Mouse (Mus musculus): Measurements from ENCODE around the gene Fam110c. TPM values are rescaled to one million over a fixed set of nuclear protein-coding genes. Genes with fewer than 3 reads are reported as not detected.

Fam110c gene
- polyA plus RNA-seq, 1 experiment from 2014 or later: 3.1 TPM

- ATAC-seq (replicated peaks; ENCODE audit: insufficient number of reproducible peaks, insufficient read depth, low FRiP score, low read depth): no peak
- no peaks in the 10 kb centered on the region for H3K27me3 ChIP-seq
- WGBS: 15% methylated on average over 8 of the region's 8 CpGs
- H3K4me2 ChIP-seq: no peak overlapping the region
- no peak overlapping the region for H3K27ac ChIP-seq
- no peaks in the 10 kb centered on the region for H3K36me3 ChIP-seq
- H3K9me3 ChIP-seq (replicated peaks): no peaks in the 10 kb centered on the region
- no peak overlapping the region for H3K9ac ChIP-seq
- H3K4me3 ChIP-seq: no peak overlapping the region
- H3K4me1 ChIP-seq (replicated peaks): peaks cover 7% of the 10 kb centered on the region
Measured at GRCm38 (mm10) chr12:31116005-31116466, 42.4 kb downstream of the Fam110c start.

GRCm38 (mm10) chr12:31120535-31120934 is 46.9 kb downstream of the Fam110c start:
- ATAC-seq (replicated peaks; ENCODE audit: insufficient number of reproducible peaks, insufficient read depth, low FRiP score, low read depth): no peak
- Histone ChIP-seq H3K9ac (no peak overlapping the region), H3K4me2 (no peak overlapping the region), H3K27ac (no peak overlapping the region), H3K4me3 (no peak overlapping the region), H3K27me3 (no peaks in the 10 kb centered on the region), H3K36me3 (no peaks in the 10 kb centered on the region), H3K9me3 (replicated peaks) (no peaks in the 10 kb centered on the region), H3K4me1 (replicated peaks) (peaks cover 9% of the 10 kb centered on the region)
- 72% methylated on average over 5 of the region's 5 CpGs for WGBS

GRCm38 (mm10) chr12:31122892-31123622 is 49.4 kb downstream of the Fam110c start:
- ATAC-seq (replicated peaks; ENCODE audit: insufficient number of reproducible peaks, insufficient read depth, low FRiP score, low read depth): no peak
- 69% methylated on average over 6 of the region's 6 CpGs for WGBS
- Histone ChIP-seq H3K27me3 (no peaks in the 10 kb centered on the region), H3K9me3 (replicated peaks) (no peaks in the 10 kb centered on the region), H3K4me2 (no peak overlapping the region), H3K27ac (no peak overlapping the region), H3K4me1 (replicated peaks) (peaks cover 9% of the 10 kb centered on the region), H3K36me3 (no peaks in the 10 kb centered on the region), H3K9ac (no peak overlapping the region), H3K4me3 (no peak overlapping the region)

- H3K9me3 ChIP-seq (replicated peaks): no peaks in the 10 kb centered on the region
- no peaks in the 10 kb centered on the region for H3K36me3 ChIP-seq
- H3K9ac ChIP-seq: no peak overlapping the region
- H3K27me3 ChIP-seq: no peaks in the 10 kb centered on the region
- no peak for ATAC-seq (replicated peaks; ENCODE audit: insufficient number of reproducible peaks, insufficient read depth, low FRiP score, low read depth)
- peaks cover 2% of the 10 kb centered on the region for H3K4me1 ChIP-seq (replicated peaks)
- H3K27ac ChIP-seq: no peak overlapping the region
- H3K4me3 ChIP-seq: no peak overlapping the region
- H3K4me2 ChIP-seq: no peak overlapping the region
- 32% methylated on average over 1 of the region's 1 CpGs for WGBS
Measured at GRCm38 (mm10) chr12:31126071-31126470, 52.4 kb downstream of the Fam110c start.

GRCm38 (mm10) chr12:31129548-31129947 is 55.9 kb downstream of the Fam110c start:
- Histone ChIP-seq H3K4me2 (no peak overlapping the region), H3K9ac (no peak overlapping the region), H3K27me3 (no peaks in the 10 kb centered on the region), H3K4me1 (replicated peaks) (no peaks in the 10 kb centered on the region), H3K9me3 (replicated peaks) (no peaks in the 10 kb centered on the region), H3K27ac (no peak overlapping the region), H3K36me3 (no peaks in the 10 kb centered on the region), H3K4me3 (no peak overlapping the region)
- no peak for ATAC-seq (replicated peaks; ENCODE audit: insufficient number of reproducible peaks, insufficient read depth, low FRiP score, low read depth)
- 87% methylated on average over 4 of the region's 4 CpGs for WGBS

Other genes with a start within 250 kb of the Fam110c start
- gene Alkal2, start 189.5 kb upstream of the Fam110c start, polyA plus RNA-seq (2015; fragmentation: Nextera tagmentation; extraction: Ambion mirVana): 0.13 and 0.28 TPM in 2 replicates
- gene Acp1, start 162.3 kb upstream of the Fam110c start, polyA plus RNA-seq (2015; fragmentation: Nextera tagmentation; extraction: Ambion mirVana): 88.4 and 94.1 TPM in 2 replicates
- gene Sh3yl1, start 162.2 kb upstream of the Fam110c start, polyA plus RNA-seq (2015; fragmentation: Nextera tagmentation; extraction: Ambion mirVana): 5.2 and 6.5 TPM in 2 replicates
- not detected in 2 replicates for gene Gm6993, start 166.9 kb downstream of the Fam110c start, polyA plus RNA-seq (2015; fragmentation: Nextera tagmentation; extraction: Ambion mirVana)
- 90.9 and 99.5 TPM in 2 replicates for gene Lamb1, start 191.4 kb downstream of the Fam110c start, polyA plus RNA-seq (2015; fragmentation: Nextera tagmentation; extraction: Ambion mirVana)